Mouse (Mus musculus) G1E (cell line): Measurements from ENCODE around the gene F11r.

ENCODE experiments used
- CTCF ChIP-seq: IDR thresholded peaks from 2 replicates; pipeline ENCODE4 v1.5.1; 2012; ENCODE audit warnings: low read depth, low read length, inconsistent platforms, mixed read lengths
- GATA1 ChIP-seq: IDR thresholded peaks from 2 replicates; pipeline ENCODE4 v1.6.1; 2012; ENCODE audit warnings: borderline replicate concordance, low read length, inconsistent platforms, mixed read lengths

- TF ChIP-seq CTCF (no peak), GATA1 (no peak)
These were observed 14.7 kb upstream of the F11r start for GRCm38 (mm10) chr1:171422504-171423095.
